Mouse (Mus musculus): ENCODE measurements at regions not wholly inside any gene's neighbourhood (a gene's known extent, or its start where the extent isn't known, plus 50 kb on each side); places are given as distances from the start of the nearest gene placed in this dataset.

GRCm38 (mm10) chr6:54754810-54755209 lies 61.9 kb upstream of the Znrf2 start:
- no peak overlapping the region for H3K27ac ChIP-seq (replicated peaks in 1 of 2; ENCODE audit: control insufficient read depth in 1 of 2, insufficient read depth in 1 of 2, low read depth in 2 of 2, low read length in 2 of 2)
- H3K27me3 ChIP-seq (ENCODE audit: control insufficient read depth, insufficient read depth, low read length) = no peaks in the 10 kb centered on the region
- no peak overlapping the region for H3K4me2 ChIP-seq (ENCODE audit: low read length)
- H3K4me3 ChIP-seq (ENCODE audit: control insufficient read depth in 1 of 2, insufficient read depth in 1 of 2, low read depth in 1 of 2, low read length in 2 of 2) = no peak overlapping the region
- no peaks in the 10 kb centered on the region for H3K9me3 ChIP-seq (ENCODE audit: control insufficient read depth, low read length)
- WGBS = 83% methylated on average over 2 of the region's 2 CpGs
- peaks cover 15 to 23% of the 10 kb centered on the region in 2 experiments for H3K4me1 ChIP-seq (ENCODE audit: control insufficient read depth in 2 of 2, insufficient read depth in 2 of 2, low read length in 2 of 2)
- no peaks in the 10 kb centered on the region for H3K36me3 ChIP-seq (ENCODE audit: control insufficient read depth, insufficient read depth, low read length)
- no peak overlapping the region for H3K9ac ChIP-seq (ENCODE audit: low read length)
- ATAC-seq (ENCODE audit: insufficient number of reproducible peaks, insufficient read depth, low FRiP score, low read depth) = no peak

- Histone ChIP-seq H3K4me3 (ENCODE audit: control insufficient read depth in 1 of 2, insufficient read depth in 1 of 2, low read depth in 1 of 2, low read length in 2 of 2) (no peak overlapping the region), H3K4me2 (ENCODE audit: low read length) (no peak overlapping the region), H3K9ac (ENCODE audit: low read length) (no peak overlapping the region), H3K4me1 (ENCODE audit: control insufficient read depth in 2 of 2, insufficient read depth in 2 of 2, low read length in 2 of 2) (peaks cover 22 to 27% of the 10 kb centered on the region in 2 experiments), H3K36me3 (ENCODE audit: control insufficient read depth, insufficient read depth, low read length) (no peaks in the 10 kb centered on the region), H3K9me3 (ENCODE audit: control insufficient read depth, low read length) (no peaks in the 10 kb centered on the region), H3K27ac (replicated peaks in 1 of 2; ENCODE audit: control insufficient read depth in 1 of 2, insufficient read depth in 1 of 2, low read depth in 2 of 2, low read length in 2 of 2) (0 out of 4 replicates have a peak overlapping the region, but pooled peaks of 1 of the 2 experiments have one; percentile 9), H3K27me3 (ENCODE audit: control insufficient read depth, insufficient read depth, low read length) (no peaks in the 10 kb centered on the region)
- WGBS = 73% methylated on average over 5 of the region's 5 CpGs
- ATAC-seq (ENCODE audit: insufficient number of reproducible peaks, insufficient read depth, low FRiP score, low read depth) = no peak
Measured at GRCm38 (mm10) chr6:54757511-54757911, 59.2 kb upstream of the Znrf2 start.

GRCm38 (mm10) chr6:54758112-54758511 lies 58.6 kb upstream of the Znrf2 start:
- WGBS = 2% methylated on average over 2 of the region's 2 CpGs
- peak; percentile 49; the same call in 1 of the 2 replicates for ATAC-seq (ENCODE audit: insufficient number of reproducible peaks, insufficient read depth, low FRiP score, low read depth)
- H3K9me3 ChIP-seq (ENCODE audit: control insufficient read depth, low read length) = no peaks in the 10 kb centered on the region
- peaks cover 23 to 27% of the 10 kb centered on the region in 2 experiments for H3K4me1 ChIP-seq (ENCODE audit: control insufficient read depth in 2 of 2, insufficient read depth in 2 of 2, low read length in 2 of 2)
- no peaks in the 10 kb centered on the region for H3K36me3 ChIP-seq (ENCODE audit: control insufficient read depth, insufficient read depth, low read length)
- no peak overlapping the region for H3K4me3 ChIP-seq (ENCODE audit: control insufficient read depth in 1 of 2, insufficient read depth in 1 of 2, low read depth in 1 of 2, low read length in 2 of 2)
- no peak overlapping the region for H3K9ac ChIP-seq (ENCODE audit: low read length)
- H3K27me3 ChIP-seq (ENCODE audit: control insufficient read depth, insufficient read depth, low read length) = no peaks in the 10 kb centered on the region
- no peak overlapping the region for H3K27ac ChIP-seq (replicated peaks in 1 of 2; ENCODE audit: control insufficient read depth in 1 of 2, insufficient read depth in 1 of 2, low read depth in 2 of 2, low read length in 2 of 2)
- peak overlapping the region; percentile 8; the same call in 1 of the 2 replicates for H3K4me2 ChIP-seq (ENCODE audit: low read length)

GRCm38 (mm10) chr6:54759263-54759662 lies 57.5 kb upstream of the Znrf2 start:
- 51% methylated on average over 8 of the region's 8 CpGs for WGBS
- Histone ChIP-seq H3K4me1 (ENCODE audit: control insufficient read depth in 2 of 2, insufficient read depth in 2 of 2, low read length in 2 of 2) (peaks cover 23 to 27% of the 10 kb centered on the region in 2 experiments), H3K4me2 (ENCODE audit: low read length) (no peak overlapping the region), H3K9me3 (ENCODE audit: control insufficient read depth, low read length) (no peaks in the 10 kb centered on the region), H3K9ac (ENCODE audit: low read length) (no peak overlapping the region), H3K4me3 (ENCODE audit: control insufficient read depth in 1 of 2, insufficient read depth in 1 of 2, low read depth in 1 of 2, low read length in 2 of 2) (no peak overlapping the region), H3K27ac (replicated peaks in 1 of 2; ENCODE audit: control insufficient read depth in 1 of 2, insufficient read depth in 1 of 2, low read depth in 2 of 2, low read length in 2 of 2) (no peak overlapping the region), H3K27me3 (ENCODE audit: control insufficient read depth, insufficient read depth, low read length) (no peaks in the 10 kb centered on the region), H3K36me3 (ENCODE audit: control insufficient read depth, insufficient read depth, low read length) (no peaks in the 10 kb centered on the region)
- ATAC-seq (ENCODE audit: insufficient number of reproducible peaks, insufficient read depth, low FRiP score, low read depth) = no peak

- H3K9ac ChIP-seq (ENCODE audit: low read length) = 0 out of 2 replicates have a peak overlapping the region, but pooled peaks have one; percentile 48
- ATAC-seq (ENCODE audit: insufficient number of reproducible peaks, insufficient read depth, low FRiP score, low read depth) = no peak
- no peaks in the 10 kb centered on the region for H3K36me3 ChIP-seq (ENCODE audit: control insufficient read depth, insufficient read depth, low read length)
- peaks cover 23 to 27% of the 10 kb centered on the region in 2 experiments for H3K4me1 ChIP-seq (ENCODE audit: control insufficient read depth in 2 of 2, insufficient read depth in 2 of 2, low read length in 2 of 2)
- no peaks in the 10 kb centered on the region for H3K9me3 ChIP-seq (ENCODE audit: control insufficient read depth, low read length)
- H3K27ac ChIP-seq (replicated peaks in 1 of 2; ENCODE audit: control insufficient read depth in 1 of 2, insufficient read depth in 1 of 2, low read depth in 2 of 2, low read length in 2 of 2) = no peak overlapping the region
- WGBS = 3% methylated on average over 11 of the region's 11 CpGs
- no peaks in the 10 kb centered on the region for H3K27me3 ChIP-seq (ENCODE audit: control insufficient read depth, insufficient read depth, low read length)
- H3K4me3 ChIP-seq (ENCODE audit: control insufficient read depth in 1 of 2, insufficient read depth in 1 of 2, low read depth in 1 of 2, low read length in 2 of 2) = peak overlapping the region in 1 of 2 experiments; percentile 9; a peak in 1 of 4 replicates
- peak overlapping the region; percentile 51 for H3K4me2 ChIP-seq (ENCODE audit: low read length)
Measured at GRCm38 (mm10) chr6:54759942-54760498, 56.7 kb upstream of the Znrf2 start.

- Histone ChIP-seq H3K27ac (replicated peaks in 1 of 2; ENCODE audit: control insufficient read depth in 1 of 2, insufficient read depth in 1 of 2, low read depth in 2 of 2, low read length in 2 of 2) (no peak overlapping the region), H3K36me3 (ENCODE audit: control insufficient read depth, insufficient read depth, low read length) (no peaks in the 10 kb centered on the region), H3K9me3 (ENCODE audit: control insufficient read depth, low read length) (no peaks in the 10 kb centered on the region), H3K27me3 (ENCODE audit: control insufficient read depth, insufficient read depth, low read length) (no peaks in the 10 kb centered on the region), H3K4me3 (ENCODE audit: control insufficient read depth in 1 of 2, insufficient read depth in 1 of 2, low read depth in 1 of 2, low read length in 2 of 2) (no peak overlapping the region), H3K9ac (ENCODE audit: low read length) (no peak overlapping the region), H3K4me2 (ENCODE audit: low read length) (no peak overlapping the region), H3K4me1 (ENCODE audit: control insufficient read depth in 2 of 2, insufficient read depth in 2 of 2, low read length in 2 of 2) (peaks cover 23 to 27% of the 10 kb centered on the region in 2 experiments)
- 45% methylated on average over 2 of the region's 2 CpGs for WGBS
- ATAC-seq (ENCODE audit: insufficient number of reproducible peaks, insufficient read depth, low FRiP score, low read depth) = no peak
Measured at GRCm38 (mm10) chr6:54760541-54760940, 56.2 kb upstream of the Znrf2 start.

- no peaks in the 10 kb centered on the region for H3K36me3 ChIP-seq (ENCODE audit: control insufficient read depth, insufficient read depth, low read length)
- no peaks in the 10 kb centered on the region for H3K27me3 ChIP-seq (ENCODE audit: control insufficient read depth, insufficient read depth, low read length)
- H3K4me1 ChIP-seq (ENCODE audit: control insufficient read depth in 2 of 2, insufficient read depth in 2 of 2, low read length in 2 of 2) = peaks cover 23 to 27% of the 10 kb centered on the region in 2 experiments
- ATAC-seq (ENCODE audit: insufficient number of reproducible peaks, insufficient read depth, low FRiP score, low read depth) = no peak
- no peak overlapping the region for H3K9ac ChIP-seq (ENCODE audit: low read length)
- 47% methylated on average over 5 of the region's 5 CpGs for WGBS
- no peaks in the 10 kb centered on the region for H3K9me3 ChIP-seq (ENCODE audit: control insufficient read depth, low read length)
- no peak overlapping the region for H3K27ac ChIP-seq (replicated peaks in 1 of 2; ENCODE audit: control insufficient read depth in 1 of 2, insufficient read depth in 1 of 2, low read depth in 2 of 2, low read length in 2 of 2)
- H3K4me3 ChIP-seq (ENCODE audit: control insufficient read depth in 1 of 2, insufficient read depth in 1 of 2, low read depth in 1 of 2, low read length in 2 of 2) = no peak overlapping the region
- H3K4me2 ChIP-seq (ENCODE audit: low read length) = no peak overlapping the region
Measured at GRCm38 (mm10) chr6:54762021-54762420, 54.7 kb upstream of the Znrf2 start.

GRCm38 (mm10) chr6:54762499-54762898 lies 54.2 kb upstream of the Znrf2 start:
- no peak for ATAC-seq (ENCODE audit: insufficient number of reproducible peaks, insufficient read depth, low FRiP score, low read depth)

More at GRCm38 (mm10) chr6:54762499-54762898, 54.2 kb upstream of the Znrf2 start:
- Histone ChIP-seq H3K27me3 (ENCODE audit: control insufficient read depth, insufficient read depth, low read length) (no peaks in the 10 kb centered on the region), H3K4me1 (ENCODE audit: control insufficient read depth in 2 of 2, insufficient read depth in 2 of 2, low read length in 2 of 2) (peaks cover 23 to 24% of the 10 kb centered on the region in 2 experiments), H3K36me3 (ENCODE audit: control insufficient read depth, insufficient read depth, low read length) (no peaks in the 10 kb centered on the region), H3K27ac (replicated peaks in 1 of 2; ENCODE audit: control insufficient read depth in 1 of 2, insufficient read depth in 1 of 2, low read depth in 2 of 2, low read length in 2 of 2) (no peak overlapping the region), H3K9ac (ENCODE audit: low read length) (no peak overlapping the region), H3K4me2 (ENCODE audit: low read length) (no peak overlapping the region), H3K9me3 (ENCODE audit: control insufficient read depth, low read length) (no peaks in the 10 kb centered on the region), H3K4me3 (ENCODE audit: control insufficient read depth in 1 of 2, insufficient read depth in 1 of 2, low read depth in 1 of 2, low read length in 2 of 2) (no peak overlapping the region)
- WGBS = 17% methylated on average over 5 of the region's 5 CpGs
